Mouse (Mus musculus) thymus, postnatal 25 days (tissue): Measurements from ENCODE around the gene Kif13a.
A peak's percentile ranks its signal among the peaks of the same experiment; 100 is the strongest.

Experiments used
- DNase-seq: peaks from one replicate; pipeline ENCODE4 v3.0.0; 2022

Gene Kif13a

DNA sequence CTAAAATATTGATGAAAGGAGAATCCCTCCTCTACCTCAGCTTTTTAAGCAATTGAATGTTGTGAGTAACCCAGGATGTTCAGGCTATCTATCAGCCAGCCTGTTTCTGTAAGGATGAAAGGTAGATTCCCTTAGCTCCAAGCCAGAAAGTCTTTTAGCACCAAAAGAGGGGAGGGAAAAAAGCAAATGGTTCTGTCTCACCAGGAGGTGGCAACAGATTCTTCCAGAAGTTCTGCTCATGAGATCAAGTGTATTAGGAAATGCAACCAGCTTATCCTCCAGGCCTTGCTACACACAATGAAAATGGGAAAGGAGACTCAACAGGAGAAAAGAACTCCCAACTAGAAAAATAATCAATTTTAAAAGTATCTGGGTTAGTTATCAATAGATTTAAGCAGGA is 205.3 kb downstream of the Kif13a start:
- no peak for DNase-seq

DNA sequence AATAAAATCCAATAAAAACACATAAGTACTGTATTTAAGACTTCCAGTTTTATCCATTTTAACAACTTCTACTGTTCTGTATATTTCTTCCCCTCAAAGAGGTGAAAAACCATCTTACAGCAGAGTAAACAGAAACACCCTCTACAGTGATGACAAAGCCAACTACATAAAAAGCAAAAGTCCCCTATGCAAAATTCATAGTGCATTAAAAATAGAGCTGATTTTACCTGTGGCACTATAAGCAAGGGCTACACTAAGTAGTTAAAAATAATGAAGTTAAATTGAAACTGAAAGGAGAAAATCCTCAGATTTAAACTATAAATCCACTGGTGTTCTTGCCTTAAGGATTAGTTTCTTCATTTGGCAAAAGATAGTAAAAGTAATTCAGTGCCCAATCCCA is 208.7 kb downstream of the Kif13a start:
- no peak for DNase-seq

DNA sequence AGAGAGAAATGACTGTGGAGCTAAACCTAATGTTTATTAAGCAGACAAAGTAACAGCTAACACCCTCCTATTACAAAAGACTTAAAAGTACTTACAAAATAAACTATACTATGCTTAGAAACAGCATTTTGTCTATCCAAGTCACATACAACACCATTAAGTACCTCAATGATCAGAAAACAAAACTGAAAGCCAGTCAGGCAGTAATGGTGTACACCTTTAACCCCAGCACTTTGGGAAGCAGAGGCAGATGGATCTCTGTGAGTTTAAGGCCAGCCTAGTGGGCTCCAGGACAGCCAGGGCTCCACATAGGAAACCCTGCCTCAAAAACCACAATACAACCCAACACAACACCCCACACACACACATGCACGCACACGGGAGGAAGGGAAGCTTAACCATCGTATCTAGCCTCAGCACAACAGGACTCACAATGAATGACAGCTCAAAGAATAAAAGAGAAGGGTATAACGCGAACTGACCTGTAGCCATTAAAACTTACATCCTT is 210.7 kb downstream of the Kif13a start:
- DNase-seq: no peak

DNA sequence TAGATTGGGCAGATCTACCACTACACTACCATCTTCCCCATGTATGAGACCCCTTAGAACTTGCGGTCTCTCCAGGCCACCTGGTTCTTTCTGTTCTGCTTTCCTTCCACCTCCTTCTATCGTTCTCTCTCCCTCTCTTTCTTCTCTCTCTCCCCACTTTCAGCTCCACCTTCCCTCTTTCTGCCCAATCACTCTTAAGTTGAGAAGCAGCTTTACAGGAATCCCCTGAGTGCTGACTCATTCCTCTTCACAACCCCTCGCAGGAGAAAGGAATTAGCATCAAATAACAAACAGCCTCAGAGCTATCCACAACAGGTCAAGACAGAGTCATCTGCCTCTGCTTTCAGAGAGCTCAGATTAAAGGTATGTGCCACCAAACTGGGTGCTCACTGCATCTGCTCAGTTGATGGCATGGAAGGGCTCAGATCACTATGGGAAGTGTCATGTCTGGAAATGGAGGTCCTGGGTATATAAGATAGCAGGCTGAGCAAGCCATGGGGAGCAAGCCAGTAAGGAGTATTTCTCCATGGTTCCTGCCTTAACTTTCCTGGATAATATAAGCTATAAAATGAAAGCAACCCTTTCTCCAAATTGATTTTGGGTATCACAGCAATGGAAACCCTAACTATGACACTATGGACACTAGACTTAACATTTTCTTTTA is 213.6 kb downstream of the Kif13a start:
- no peak for DNase-seq

DNA sequence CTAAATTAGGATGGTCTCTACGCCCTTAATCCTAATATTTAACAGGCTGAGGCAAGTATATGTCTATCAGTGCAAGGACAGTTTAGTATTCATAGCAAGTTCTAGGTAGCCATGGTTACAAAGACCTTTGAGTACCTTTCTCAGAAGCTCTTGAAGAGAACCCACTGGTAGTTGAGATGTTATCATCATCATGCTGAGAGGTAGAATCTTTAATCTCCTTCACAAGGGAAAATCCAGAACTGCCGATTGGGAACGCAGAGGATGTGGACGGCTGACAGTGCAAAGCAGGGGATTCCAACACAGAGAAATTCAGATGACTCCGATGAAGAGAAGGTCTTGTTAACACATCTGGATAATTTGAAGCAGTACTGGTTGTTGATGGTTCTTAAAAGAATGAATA is 216.2 kb downstream of the Kif13a start:
- no peak for DNase-seq

DNA sequence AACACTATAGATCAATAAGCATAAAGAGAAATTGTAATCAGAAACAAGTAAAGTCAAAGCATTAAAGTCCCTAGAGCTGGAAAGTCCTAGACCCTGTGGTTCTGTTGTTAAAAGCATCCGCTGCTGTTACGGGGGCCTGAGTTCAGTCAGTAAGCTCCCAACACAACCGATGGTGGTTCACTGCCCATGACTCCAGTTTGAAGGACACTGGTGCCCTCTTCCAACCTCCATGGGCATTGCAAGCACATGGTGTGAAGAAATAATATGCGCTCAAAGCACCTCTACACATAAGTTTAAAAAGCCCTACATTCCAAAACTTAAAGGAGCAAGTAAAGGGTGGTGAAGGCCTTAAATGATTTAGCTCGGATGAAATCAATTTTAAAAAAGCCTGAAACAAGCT is 226.5 kb downstream of the Kif13a start:
- DNase-seq: peak; percentile 40

DNA sequence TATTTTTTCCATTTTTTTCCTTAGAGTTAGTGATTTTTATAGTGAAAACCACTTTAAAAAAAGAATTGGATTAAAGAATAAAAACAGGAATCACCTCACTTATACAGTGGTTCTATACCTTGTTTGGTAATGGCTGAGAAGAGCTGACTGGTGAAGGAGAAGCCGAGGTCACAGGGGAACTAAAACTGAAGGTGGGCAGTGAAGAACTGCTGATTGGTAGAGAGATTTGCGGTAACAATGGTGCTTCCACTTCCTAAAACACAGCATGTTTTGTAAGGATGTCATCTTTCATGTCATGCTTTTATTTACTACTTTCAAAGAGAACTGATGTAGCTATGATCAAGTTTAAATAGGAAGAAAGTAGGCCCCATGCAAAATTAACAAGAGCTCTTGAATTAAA is 228.2 kb downstream of the Kif13a start:
- no peak for DNase-seq

DNA sequence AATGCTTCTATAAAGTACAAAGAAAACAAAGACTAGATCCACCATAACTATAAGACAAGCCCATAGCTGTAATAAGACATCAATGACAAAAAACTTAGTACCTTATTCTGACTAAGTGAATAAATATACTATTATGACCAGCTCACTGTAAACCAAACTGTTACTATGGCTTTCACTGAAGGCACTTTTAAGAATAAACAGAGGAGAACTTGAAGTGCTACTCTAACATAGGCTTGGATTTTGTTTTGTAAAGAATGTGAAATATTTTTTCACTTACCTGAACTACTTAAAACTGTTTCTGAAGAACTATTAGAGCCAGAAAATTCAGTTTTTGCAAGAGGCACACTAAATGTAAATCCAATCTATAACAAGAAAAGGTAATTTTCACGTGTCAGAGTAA is 230.3 kb downstream of the Kif13a start:
- no peak for DNase-seq
